Mouse (Mus musculus): ENCODE results near the gene Mthfd2.

Mthfd2 gene

DNA sequence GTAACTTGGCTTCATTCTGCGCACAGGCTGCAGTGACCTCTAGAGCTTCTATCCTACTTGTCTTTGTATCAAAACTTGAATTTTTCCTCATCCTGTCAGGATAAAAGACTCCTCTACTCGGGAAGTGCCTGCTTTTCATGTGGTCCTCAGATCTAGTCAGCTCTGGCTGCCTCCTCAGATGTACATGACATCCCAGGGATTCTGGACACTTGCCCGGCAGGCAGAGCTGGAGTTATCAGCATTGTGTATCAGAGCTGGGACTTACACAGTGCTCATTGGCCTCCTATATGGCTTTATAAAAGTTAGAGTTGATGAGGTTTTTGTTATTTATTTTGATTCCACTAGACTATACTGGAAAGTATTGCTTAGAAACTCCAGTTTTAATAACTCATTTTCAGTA, 15.7 kb upstream of the Mthfd2 start:
- DNase-seq (ENCODE audit: low spot score in 2 of 2), result no peak

DNA sequence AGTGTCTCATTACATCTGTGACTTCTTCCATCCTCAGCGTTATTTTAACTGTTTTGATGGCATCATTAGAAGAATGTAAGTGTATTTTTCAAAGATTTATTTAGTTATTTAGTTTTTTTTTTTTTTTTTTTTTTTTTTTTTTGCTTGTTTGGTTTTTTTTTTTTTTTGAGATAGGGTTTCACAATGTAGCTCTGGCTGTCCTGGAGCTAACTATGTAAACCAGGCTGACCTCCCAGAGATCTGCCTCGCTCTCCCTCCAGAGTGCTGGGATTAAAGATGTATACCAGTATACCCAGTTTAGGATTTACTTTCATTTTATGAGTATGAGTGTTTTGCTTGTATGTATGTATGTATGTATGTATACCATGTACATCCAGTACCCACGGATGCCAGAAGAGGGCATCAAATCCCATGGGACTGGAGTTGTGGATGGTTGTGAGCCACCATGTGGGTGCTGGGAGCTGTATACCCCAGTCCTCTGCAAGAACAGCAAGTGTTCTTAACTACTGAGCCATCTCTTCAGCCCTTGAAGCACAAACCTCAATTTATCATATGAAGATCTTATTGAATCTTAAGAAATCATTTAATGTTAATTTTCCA, 2.0 kb upstream of the Mthfd2 start:
- no peak for DNase-seq (ENCODE audit: low spot score in 2 of 2)

DNA sequence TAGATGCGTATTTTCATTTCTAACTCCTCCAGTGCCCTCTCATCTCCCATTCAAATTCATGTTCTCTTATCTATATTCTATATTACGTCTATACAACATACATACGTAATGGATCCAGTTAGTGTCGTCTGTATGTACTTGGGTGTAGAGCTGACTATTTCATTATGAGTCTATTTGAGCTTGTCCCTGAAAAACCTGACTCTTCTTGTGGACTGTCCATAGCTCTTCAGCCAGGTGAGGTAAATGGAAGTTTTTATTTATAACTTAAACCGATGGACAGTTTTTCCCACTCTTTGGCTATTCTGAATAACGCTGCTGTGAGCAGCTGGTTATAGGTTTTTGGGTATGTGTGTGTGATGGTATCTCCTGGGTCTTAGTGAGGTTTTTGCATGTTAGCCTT, 1.1 kb upstream of the Mthfd2 start:
- no peak for DNase-seq (ENCODE audit: low spot score in 2 of 2)

DNA sequence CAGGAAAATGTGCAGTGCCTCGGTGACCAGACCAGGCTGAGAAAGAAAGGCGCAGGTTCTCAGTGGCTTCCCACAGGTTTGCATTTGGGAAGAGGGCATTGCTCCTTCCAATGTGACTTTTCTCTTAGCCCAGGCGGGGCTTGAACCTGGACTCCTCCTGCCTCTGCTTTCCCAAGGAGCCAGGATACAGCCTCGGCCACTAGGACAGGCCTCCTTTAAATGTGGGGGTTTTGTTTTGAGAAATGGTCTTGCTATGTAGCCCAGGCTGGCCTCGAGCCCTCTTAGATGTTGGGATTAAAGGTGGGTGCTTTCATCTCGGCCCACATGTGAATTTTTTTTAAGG, 657 bp upstream of the Mthfd2 start:
- no peak for DNase-seq (ENCODE audit: low spot score in 2 of 2)

DNA sequence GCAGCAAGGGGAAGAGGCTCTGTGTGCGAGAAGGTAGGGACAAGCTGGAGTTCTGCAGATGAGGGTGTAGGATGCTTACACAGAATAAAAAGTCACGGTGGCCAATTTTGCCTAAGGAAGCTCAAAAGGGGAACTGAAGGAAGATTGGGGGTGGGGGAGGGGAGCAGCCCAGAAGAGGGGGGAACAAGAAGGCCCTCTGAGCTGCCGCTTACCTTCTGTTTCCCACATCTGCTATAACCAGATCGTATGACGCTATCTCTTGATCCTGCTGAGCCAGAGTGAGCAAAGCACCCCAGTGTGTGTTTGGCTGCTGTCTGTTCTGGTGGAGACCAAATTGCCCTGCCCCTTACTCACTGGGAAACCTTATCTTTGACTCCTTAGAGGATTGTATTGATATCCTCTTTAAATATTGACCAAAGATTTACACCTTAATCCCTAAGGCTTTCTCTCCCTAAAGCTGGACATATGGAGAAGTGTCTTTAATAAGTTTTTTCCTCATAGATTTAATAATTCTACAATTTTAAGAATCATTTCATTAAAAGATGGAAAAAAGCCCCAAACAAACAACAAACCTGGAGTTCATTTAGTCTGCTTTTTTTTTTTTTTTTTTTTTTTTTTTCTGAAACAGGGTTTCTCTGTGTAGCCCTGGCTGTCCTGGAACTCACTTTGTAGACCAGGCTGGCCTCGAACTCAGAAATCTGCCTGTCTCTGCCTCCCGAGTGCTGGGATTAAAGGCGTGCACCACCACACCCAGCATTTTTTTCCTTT, 1.9 kb downstream of the Mthfd2 start:
- DNase-seq (ENCODE audit: low spot score in 2 of 2), result no peak

DNA sequence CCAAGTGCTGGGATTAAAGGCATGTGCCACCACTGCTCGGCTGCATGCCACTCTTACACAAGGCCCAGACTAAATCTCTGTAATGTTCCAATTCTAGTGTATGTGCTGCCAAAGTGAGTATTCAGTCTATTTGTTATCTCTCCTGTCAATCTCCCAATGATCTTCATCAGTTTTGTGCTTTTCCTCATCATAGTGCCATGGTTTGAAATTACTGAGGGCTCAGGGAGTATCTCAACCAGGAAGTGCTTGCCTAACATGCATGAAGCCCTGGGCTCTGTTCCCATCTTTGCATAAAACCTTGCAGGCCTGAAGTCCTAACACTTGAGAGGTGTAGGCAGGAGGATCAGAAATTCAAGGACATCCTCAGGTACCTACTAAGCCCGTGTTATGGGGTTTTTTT, 2.9 kb downstream of the Mthfd2 start:
- no peak for DNase-seq (ENCODE audit: low spot score in 2 of 2)

DNA sequence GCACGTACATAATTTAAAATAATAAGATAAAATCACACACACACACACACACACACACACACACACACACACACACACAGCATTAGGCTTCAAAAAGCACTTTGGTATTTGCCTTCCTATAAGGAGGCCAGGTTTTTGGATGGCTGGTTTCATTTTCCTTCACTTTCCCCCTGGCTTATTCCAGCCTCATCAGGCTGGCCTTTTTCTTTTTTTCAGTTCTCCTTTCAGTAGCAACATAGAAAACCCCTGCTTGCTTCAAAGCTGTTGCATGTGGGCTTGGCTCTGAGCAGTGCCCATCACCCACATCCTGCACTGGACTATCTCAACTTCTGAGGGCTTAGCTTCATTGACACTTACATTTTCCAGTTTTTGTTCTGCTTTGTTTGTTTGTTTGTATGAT, 3.8 kb downstream of the Mthfd2 start:
- DNase-seq (ENCODE audit: low spot score in 2 of 2), result no peak

DNA sequence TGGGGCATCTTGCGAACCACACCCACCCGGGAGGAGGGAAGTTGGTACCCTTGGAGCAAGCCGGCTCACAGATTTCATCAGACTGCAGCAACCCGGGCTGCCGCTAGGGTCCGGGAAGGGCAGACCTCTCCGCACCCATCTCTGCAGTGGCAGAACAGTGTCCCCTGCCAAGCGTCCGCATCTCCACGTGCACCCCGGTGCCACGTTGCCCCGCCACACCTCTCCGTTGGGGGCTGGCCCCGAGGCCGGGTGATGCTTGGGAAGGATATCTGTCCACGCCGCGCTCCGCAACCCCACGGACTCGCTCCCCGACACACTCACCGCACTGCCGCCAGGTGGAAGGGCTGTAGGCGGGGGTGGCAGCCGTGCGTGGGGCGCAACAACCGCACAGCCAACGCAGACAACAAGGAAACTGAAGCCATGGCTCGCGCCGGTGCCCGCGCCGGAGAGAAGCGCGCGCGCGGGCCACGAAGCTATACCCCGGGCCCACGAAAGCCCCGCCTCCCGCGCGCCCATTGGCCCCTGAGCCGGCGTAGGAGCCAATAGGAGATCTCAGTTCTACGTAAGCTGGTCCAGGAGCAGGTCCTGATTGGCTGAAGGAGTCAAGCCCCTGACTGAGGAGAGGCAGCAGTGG, 8.5 kb downstream of the Mthfd2 start:
- peak; percentile 79 to 83 for DNase-seq (ENCODE audit: low spot score in 2 of 2)

DNA sequence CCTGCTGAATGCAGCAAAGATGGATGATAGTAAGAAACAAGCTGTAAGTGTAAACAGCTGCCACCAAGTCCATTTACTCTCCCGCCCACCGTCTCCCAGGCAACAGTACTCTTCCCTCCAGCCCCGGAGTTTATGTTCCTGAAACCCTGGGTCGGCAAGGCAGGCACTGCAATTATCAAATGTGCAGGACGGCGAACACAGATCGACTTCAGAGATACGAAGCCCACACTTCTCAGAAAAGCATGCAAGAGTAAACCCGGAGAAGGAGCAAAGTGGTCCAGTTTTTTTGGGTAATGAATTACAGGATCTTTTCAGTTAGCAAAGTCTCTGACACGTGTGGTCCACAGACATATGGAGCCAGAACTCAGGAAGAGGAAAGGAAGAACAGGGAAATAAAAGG, 9.7 kb downstream of the Mthfd2 start:
- no peak for DNase-seq (ENCODE audit: low spot score in 2 of 2)

DNA sequence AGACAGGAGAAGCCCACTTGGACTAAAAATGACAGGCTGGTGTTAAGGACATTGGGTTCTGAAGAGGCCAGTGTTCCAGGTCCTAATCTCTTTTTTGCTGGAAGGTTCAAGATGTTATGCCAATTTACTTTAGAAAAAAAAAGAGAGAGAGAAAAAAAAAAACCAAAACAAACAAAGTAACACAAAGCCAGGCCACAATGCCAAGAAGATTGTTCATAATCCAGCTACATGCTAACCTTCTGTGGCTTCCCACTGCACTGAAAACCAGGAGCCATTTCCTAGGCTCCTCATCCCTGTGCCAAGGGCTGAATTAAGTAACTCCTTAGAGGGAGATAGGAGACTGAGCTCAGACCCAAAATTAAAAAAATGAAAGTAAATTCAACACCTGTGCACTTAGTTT, 10.4 kb downstream of the Mthfd2 start:
- DNase-seq (ENCODE audit: low spot score in 2 of 2), result no peak

DNA sequence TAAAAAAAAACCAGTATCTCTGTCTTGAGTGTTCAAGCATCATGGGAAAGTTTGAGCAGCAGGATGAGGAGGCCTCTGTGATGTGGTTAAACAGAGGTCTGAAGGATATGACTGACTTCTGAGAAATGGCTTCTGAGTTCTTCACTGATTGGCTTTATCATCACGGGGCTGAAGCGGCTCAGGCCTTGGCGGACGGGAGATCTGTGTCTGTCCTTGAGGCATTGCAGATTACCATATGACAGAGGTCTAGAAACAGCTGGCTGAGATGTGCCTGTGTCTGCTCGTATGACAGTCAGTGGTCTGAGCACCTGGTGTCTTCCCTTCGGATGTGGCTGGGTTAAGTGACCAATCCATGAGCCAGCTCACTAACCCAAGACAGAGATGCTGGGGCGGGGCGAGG, 13.2 kb downstream of the Mthfd2 start:
- no peak for DNase-seq (ENCODE audit: low spot score in 2 of 2)

DNA sequence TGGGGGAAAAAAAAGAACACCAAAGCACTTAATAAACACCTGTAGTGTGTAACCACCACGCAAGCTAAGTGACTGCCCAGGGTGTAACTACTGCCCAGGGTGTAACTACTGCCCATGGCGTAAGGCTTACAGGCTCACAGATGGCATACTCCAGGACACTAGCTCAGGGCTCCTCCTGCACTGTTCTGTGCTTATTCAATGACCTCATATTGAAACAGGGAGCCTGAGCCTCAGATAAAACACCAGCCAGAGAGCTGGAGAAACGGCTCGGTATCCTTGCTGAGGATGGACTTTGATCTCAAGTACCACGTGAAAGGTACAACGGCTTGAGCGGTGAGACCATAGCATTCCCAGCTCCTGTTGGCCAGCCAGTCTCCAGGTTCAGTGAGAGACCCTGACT, 13.7 kb downstream of the Mthfd2 start:
- DNase-seq (ENCODE audit: low spot score in 2 of 2), result no peak

DNA sequence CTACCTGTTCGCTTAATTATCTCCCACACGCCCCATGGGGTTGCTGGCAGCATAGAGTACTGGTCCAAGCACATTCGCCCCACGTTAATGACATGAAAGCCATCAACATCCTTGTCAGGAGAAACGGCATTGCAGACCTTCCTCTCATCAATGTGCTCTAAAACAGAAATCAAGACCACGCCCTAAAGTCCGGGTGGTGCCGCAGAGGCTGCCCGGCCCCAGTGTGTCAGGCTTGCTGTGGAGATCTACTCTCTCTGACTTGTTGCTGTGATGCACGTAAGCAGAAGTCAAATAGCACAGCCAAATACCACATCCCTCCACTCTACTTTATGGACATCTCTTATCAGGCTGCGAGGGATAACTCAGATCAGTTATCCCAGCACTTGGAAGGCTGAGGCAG, 14.5 kb downstream of the Mthfd2 start:
- DNase-seq (ENCODE audit: low spot score in 2 of 2), result no peak

DNA sequence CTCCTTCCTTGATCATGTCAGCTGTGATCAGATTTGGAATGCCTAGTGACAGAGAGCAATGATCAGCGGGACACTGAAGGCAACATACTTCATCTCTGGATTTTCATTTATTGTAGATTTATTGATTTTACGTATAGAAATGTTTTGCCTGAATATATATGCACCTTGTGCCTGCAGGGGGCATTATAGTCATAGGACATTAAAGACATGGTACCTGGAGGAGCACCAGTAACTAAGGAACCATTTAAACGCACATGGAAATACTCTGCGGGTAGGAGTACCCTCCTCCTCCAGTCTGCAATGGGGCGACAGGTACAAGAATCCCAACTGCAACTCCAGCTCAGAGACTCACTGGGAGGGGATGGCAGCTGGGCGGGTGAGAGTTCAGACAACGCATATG, 16.7 kb downstream of the Mthfd2 start:
- no peak for DNase-seq (ENCODE audit: low spot score in 2 of 2)

DNA sequence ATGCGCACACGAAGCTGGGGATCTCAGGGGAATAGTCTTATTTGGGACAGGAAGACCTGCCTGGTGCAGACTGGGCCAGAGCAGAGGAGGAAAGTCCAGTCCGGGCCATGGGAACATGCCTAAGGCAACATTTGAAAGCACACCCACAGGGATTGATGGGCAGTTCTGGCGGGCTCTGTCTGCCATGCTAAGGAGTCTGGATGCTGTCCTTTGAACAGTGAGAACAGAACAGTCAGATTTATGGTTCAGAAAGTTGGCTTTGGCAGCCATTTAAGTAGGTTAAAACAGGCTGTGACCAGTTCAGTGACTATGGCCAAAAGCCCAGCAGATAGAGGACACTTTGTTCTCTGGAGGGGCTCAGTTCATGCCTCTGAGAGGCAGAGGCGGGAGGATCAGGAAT, 23.4 kb downstream of the Mthfd2 start:
- no peak for DNase-seq (ENCODE audit: low spot score in 2 of 2)

DNA sequence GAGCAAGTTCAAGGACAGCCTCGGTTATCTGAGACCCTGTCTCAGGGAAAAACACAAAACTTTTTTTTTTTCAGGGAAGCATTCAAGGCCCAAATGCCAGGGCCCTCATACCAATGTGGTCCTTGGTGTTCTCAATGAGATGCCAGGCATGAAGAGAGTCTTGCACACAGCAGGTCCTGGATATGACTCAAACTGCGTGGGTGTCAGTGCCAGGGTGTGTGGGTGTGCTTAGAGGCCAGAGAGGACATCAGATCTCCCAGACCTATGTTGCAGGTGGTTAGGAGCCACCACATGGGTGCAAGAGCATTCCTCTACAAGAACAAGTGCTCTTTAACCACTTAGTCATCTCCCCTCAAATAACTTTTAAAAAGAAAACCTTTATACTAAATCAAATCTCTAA, 24.4 kb downstream of the Mthfd2 start:
- DNase-seq (ENCODE audit: low spot score in 2 of 2), result no peak

DNA sequence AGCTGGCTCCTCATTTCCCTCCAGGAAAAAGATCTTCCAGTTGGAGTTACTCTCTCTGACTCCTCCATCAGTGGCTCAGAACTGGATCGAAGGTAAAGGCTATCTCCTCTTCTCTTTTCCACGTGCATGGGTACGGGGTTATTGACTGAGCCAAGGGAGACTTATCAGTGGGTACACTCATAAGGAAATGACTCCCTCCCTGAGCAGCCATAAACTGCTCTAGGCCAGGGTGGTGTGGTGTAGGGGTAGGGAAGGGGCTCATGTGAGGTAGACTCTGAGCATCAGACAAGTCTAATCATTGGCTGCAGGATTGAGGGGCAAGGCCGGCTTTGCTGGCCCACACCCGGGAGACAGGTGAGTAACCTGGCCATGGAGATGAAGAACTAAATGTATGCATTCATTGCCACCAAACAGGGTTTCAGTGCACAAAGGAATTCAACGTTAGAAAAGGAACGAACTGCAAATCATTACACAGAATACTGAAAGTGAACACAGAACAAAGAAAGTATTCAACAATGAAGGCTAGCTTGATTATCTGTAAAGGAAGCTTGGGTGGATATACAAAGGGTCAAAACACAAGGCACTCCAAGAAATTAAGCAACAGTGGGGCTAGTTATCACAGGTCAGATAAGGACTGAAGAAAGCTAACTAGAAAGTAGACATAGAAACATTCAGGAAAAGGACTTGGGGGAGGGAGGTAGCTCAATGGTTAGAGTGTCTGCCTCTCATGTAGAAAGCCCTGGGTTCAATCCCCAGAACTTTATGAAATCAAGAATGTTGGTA, 25.1 kb downstream of the Mthfd2 start:
- no peak for DNase-seq (ENCODE audit: low spot score in 2 of 2)

DNA sequence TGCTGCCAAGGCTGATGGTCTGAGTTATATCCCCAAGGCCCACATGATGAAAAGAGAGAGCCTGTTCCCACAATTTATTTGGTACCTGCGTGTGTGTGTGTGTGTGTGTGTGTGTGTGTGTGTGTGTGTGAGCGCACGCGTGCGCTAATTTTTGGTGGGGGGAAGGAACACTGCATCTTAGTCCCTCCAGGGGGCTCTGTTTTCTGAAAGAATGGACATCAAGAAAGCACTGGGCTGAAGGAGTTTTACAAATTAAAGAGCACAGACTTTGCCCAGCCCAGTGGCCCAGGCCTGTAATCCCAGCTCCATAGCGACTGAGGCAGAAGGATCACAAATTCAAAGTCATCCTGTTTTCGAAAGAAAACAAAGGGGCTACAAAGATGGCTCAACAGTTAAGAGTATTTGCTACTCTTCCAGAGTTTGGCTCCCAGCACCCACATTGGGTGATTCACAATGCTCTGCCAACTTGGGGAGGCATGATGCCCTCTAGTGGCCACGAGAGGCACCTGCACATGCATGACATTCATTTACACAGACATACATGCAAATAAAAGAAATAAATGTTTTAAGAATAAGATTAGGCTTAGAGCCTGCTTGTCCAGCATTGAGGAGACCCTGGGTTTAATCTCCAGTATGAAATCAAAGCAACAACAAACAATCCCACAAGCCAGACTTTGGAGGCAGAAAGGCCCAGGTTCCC, 45.3 kb downstream of the Mthfd2 start:
- DNase-seq (ENCODE audit: low spot score in 2 of 2), result no peak

DNA sequence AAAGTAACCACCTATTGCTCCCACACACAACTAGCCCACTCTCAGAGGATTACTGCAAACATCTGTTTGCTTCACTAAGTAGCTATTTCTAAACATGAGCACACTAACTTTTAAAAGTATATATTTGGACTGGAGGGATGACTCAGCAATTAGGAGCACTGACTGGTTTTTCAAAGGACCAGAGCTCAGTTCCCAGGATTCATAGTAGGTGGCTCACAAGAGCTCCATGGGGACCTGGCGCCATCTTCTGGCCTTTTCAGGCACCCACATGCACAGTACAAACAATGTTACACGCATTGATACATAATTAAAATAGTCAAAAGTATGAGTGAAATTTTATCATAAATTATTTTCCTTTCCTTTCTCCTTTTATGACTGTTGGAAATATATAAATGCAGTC, 46.8 kb downstream of the Mthfd2 start:
- no peak for DNase-seq (ENCODE audit: low spot score in 2 of 2)

DNA sequence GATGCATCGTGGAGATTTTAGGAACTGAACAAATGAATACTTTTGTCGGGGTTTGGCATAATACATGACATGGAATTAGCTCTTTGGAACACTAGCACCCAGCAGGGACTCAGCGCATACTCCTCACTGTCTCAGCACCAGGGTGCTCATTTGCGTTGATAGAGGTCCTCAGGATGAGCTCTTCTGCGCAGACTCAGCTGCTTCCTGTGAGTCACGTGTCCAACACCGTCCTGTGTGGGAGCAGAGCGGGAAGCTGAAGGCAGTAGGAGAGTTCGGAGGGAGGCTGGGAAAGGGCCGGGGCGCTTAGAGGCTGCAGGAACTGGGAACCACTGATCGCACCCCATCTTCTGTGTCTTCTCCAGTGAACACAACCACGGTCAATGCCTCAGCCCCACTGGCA, 48.6 kb downstream of the Mthfd2 start:
- DNase-seq (ENCODE audit: low spot score in 2 of 2), result no peak

DNA sequence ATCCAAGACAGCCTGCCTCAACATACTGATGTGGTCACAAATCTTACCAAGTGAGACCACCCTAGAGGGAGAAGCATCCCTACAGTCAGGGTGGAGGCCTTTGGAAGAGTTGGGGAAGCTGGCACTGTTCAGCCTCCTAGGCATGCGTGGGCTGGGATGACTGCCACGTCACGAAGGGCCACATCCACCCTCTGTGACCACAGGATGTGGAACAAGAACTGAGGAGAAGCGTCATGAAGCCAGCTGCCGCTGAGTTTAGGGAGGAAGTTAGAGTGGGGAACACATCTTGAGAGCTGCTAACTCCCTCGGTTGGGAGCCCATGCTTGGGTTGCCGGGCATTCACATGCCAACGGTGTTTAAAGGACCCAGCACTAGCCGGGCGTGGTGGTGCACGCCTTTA, 52.0 kb downstream of the Mthfd2 start:
- no peak for DNase-seq (ENCODE audit: low spot score in 2 of 2)
